Mouse (Mus musculus): ENCODE measurements at regions not wholly inside any gene's neighbourhood (a gene's known extent, or its start where the extent isn't known, plus 50 kb on each side); places are given as distances from the start of the nearest gene placed in this dataset.

DNA sequence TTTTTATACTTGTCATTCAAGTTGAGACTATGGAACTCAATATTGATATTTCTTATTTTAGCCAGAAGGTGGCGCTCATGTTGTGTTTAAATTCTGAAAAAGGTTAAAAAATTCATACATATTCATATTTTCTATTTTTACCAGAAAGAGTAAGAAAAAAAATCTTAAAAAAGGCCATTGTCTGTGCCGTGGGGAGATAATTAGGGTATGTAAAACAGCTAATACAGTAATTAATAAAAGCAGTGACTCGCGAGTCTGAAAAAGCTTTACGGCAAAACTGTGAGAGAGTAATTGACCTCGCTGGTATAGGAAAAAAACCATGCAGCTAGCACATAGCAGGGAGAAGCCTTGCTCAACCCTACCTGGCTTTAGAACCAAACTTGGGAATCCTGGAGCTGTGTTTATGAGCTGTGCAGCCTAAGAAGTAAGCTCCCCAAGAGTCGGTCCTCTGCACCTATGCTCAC is 140.1 kb downstream of the 4933412E24Rik start:
- TF ChIP-seq CTCF (IDR thresholded peaks at IDR 0.05; ENCODE audit: low read depth) (peak; percentile 50), EP300 (optimal IDR thresholded peaks at IDR 0.05) (no peak)

Measured in stomach, postnatal 0 days (tissue).